Mouse (Mus musculus): Measurements from ENCODE around the gene Ecm1. TPM values are rescaled to one million over a fixed set of nuclear protein-coding genes. Genes with fewer than 3 reads are reported as not detected.

Ecm1 gene
- polyA plus RNA-seq, 1 experiment from 2014 or later: 107 TPM

GRCm38 (mm10) chr3:95761771-95762170 is 22.4 kb upstream of the Ecm1 start:
- Histone ChIP-seq H3K4me3 (ENCODE audit: low read depth, low read length) (no peak overlapping the region), H3K9ac (replicated peaks; ENCODE audit: low read depth) (no peak overlapping the region), H3K27ac (ENCODE audit: low read length) (0 out of 2 replicates have a peak overlapping the region, but pooled peaks have one; percentile 38), H3K27me3 (replicated peaks; ENCODE audit: insufficient read depth, low read length) (no peaks in the 10 kb centered on the region), H3K4me1 (ENCODE audit: insufficient read depth, low read depth, low read length) (no peaks in the 10 kb centered on the region; the same call in 1 of the 2 replicates), H3K9me3 (ENCODE audit: low read length) (no peaks in the 10 kb centered on the region), H3K4me2 (replicated peaks; ENCODE audit: low read depth, low read length) (no peak overlapping the region), H3K36me3 (ENCODE audit: insufficient read depth, low read length) (peaks cover 7% of the 10 kb centered on the region; the same call in 1 of the 2 replicates)
- ATAC-seq: no peak
- TF ChIP-seq EP300 (IDR thresholded peaks at IDR 0.05): no peak
- TF ChIP-seq CTCF (IDR thresholded peaks at IDR 0.05): no peak
- WGBS: 56% methylated on average over 4 of the region's 4 CpGs
- no peak for DNase-seq (ENCODE audit: low spot score)

GRCm38 (mm10) chr3:95760656-95761055 is 21.3 kb upstream of the Ecm1 start:
- H3K36me3 ChIP-seq (ENCODE audit: insufficient read depth, low read length): peaks cover 4% of the 10 kb centered on the region; the same call in 1 of the 2 replicates
- DNase-seq (ENCODE audit: low spot score) (no peak), ATAC-seq (no peak)
- no peak overlapping the region for H3K9ac ChIP-seq (replicated peaks; ENCODE audit: low read depth)
- H3K27me3 ChIP-seq (replicated peaks; ENCODE audit: insufficient read depth, low read length): no peaks in the 10 kb centered on the region
- no peak for TF ChIP-seq EP300 (IDR thresholded peaks at IDR 0.05)
- no peak for TF ChIP-seq CTCF (IDR thresholded peaks at IDR 0.05)
- no peak overlapping the region for H3K4me3 ChIP-seq (ENCODE audit: low read depth, low read length)
- H3K4me2 ChIP-seq (replicated peaks; ENCODE audit: low read depth, low read length): no peak overlapping the region
- no peaks in the 10 kb centered on the region for H3K9me3 ChIP-seq (ENCODE audit: low read length)
- no peak overlapping the region for H3K27ac ChIP-seq (ENCODE audit: low read length)
- no peaks in the 10 kb centered on the region; the same call in 1 of the 2 replicates for H3K4me1 ChIP-seq (ENCODE audit: insufficient read depth, low read depth, low read length)

GRCm38 (mm10) chr3:95760106-95760505 is 20.7 kb upstream of the Ecm1 start, which contains the start of gene Tars2:
Tars2 (minus strand) TSS chr3:95760206.
- no peaks in the 10 kb centered on the region for H3K36me3 ChIP-seq (ENCODE audit: insufficient read depth, low read length)
- H3K27ac ChIP-seq (ENCODE audit: low read length): no peak within 1 kb of the TSS
- DNase-seq (ENCODE audit: low spot score): no peak
- WGBS: 81% methylated on average over 6 of the region's 6 CpGs
- H3K27me3 ChIP-seq (replicated peaks; ENCODE audit: insufficient read depth, low read length): no peaks in the 10 kb centered on the region
- TF ChIP-seq CTCF (IDR thresholded peaks at IDR 0.05) (no peak), EP300 (IDR thresholded peaks at IDR 0.05) (no peak)
- no peak within 1 kb of the TSS for H3K9ac ChIP-seq (replicated peaks; ENCODE audit: low read depth)
- H3K4me3 ChIP-seq (ENCODE audit: low read depth, low read length): no peak within 1 kb of the TSS
- H3K9me3 ChIP-seq (ENCODE audit: low read length): no peaks in the 10 kb centered on the region
- no peak within 1 kb of the TSS for H3K4me2 ChIP-seq (replicated peaks; ENCODE audit: low read depth, low read length)
- no peaks in the 10 kb centered on the region; the same call in 1 of the 2 replicates for H3K4me1 ChIP-seq (ENCODE audit: insufficient read depth, low read depth, low read length)
- no peak for ATAC-seq

- ATAC-seq (no peak), DNase-seq (ENCODE audit: low spot score) (peak; percentile 72)
- Histone ChIP-seq H3K4me2 (replicated peaks; ENCODE audit: low read depth, low read length) (no peak overlapping the region), H3K27ac (ENCODE audit: low read length) (no peak overlapping the region), H3K9me3 (ENCODE audit: low read length) (no peaks in the 10 kb centered on the region), H3K36me3 (ENCODE audit: insufficient read depth, low read length) (no peaks in the 10 kb centered on the region), H3K4me1 (ENCODE audit: insufficient read depth, low read depth, low read length) (peaks cover 7% of the 10 kb centered on the region; the same call in 1 of the 2 replicates), H3K4me3 (ENCODE audit: low read depth, low read length) (no peak overlapping the region), H3K27me3 (replicated peaks; ENCODE audit: insufficient read depth, low read length) (no peaks in the 10 kb centered on the region), H3K9ac (replicated peaks; ENCODE audit: low read depth) (no peak overlapping the region)
- TF ChIP-seq EP300 (IDR thresholded peaks at IDR 0.05) (peak; percentile 16; the same call in 1 of the 2 replicates), CTCF (IDR thresholded peaks at IDR 0.05) (no peak)
- WGBS: 26% methylated on average over 9 of the region's 9 CpGs
These were observed 19.3 kb upstream of the Ecm1 start for GRCm38 (mm10) chr3:95758467-95759218.

GRCm38 (mm10) chr3:95756808-95757207 is 17.4 kb upstream of the Ecm1 start:
- Histone ChIP-seq H3K27me3 (replicated peaks; ENCODE audit: insufficient read depth, low read length) (no peaks in the 10 kb centered on the region), H3K4me2 (replicated peaks; ENCODE audit: low read depth, low read length) (no peak overlapping the region), H3K9me3 (ENCODE audit: low read length) (no peaks in the 10 kb centered on the region), H3K9ac (replicated peaks; ENCODE audit: low read depth) (no peak overlapping the region), H3K27ac (ENCODE audit: low read length) (no peak overlapping the region), H3K4me1 (ENCODE audit: insufficient read depth, low read depth, low read length) (peaks cover 7% of the 10 kb centered on the region; the same call in 1 of the 2 replicates), H3K36me3 (ENCODE audit: insufficient read depth, low read length) (no peaks in the 10 kb centered on the region), H3K4me3 (ENCODE audit: low read depth, low read length) (no peak overlapping the region)
- no peak for TF ChIP-seq CTCF (IDR thresholded peaks at IDR 0.05)
- TF ChIP-seq EP300 (IDR thresholded peaks at IDR 0.05): peak; percentile 18; the same call in 1 of the 2 replicates
- DNase-seq (ENCODE audit: low spot score): no peak
- WGBS: 60% methylated on average over 2 of the region's 2 CpGs
- no peak for ATAC-seq

GRCm38 (mm10) chr3:95754345-95755206 is 15.2 kb upstream of the Ecm1 start:
- TF ChIP-seq CTCF (IDR thresholded peaks at IDR 0.05): no peak
- TF ChIP-seq EP300 (IDR thresholded peaks at IDR 0.05): peak; percentile 65

More at GRCm38 (mm10) chr3:95754345-95755206, 15.2 kb upstream of the Ecm1 start:
- ATAC-seq: peak; percentile 99
- under 1% methylated on average over 30 of the region's 30 CpGs for WGBS
- H3K36me3 ChIP-seq (ENCODE audit: insufficient read depth, low read length): peaks cover 5% of the 10 kb centered on the region; the same call in 1 of the 2 replicates
- peak overlapping the region; percentile 51 for H3K27ac ChIP-seq (ENCODE audit: low read length)
- peak overlapping the region; percentile 82 for H3K4me3 ChIP-seq (ENCODE audit: low read depth, low read length)
- H3K4me2 ChIP-seq (replicated peaks; ENCODE audit: low read depth, low read length): peak overlapping the region; percentile 84
- peak overlapping the region; percentile 65 for H3K9ac ChIP-seq (replicated peaks; ENCODE audit: low read depth)
- peak; percentile 97 for DNase-seq (ENCODE audit: low spot score)
- H3K27me3 ChIP-seq (replicated peaks; ENCODE audit: insufficient read depth, low read length): no peaks in the 10 kb centered on the region
- H3K4me1 ChIP-seq (ENCODE audit: insufficient read depth, low read depth, low read length): peaks cover 7% of the 10 kb centered on the region; the same call in 1 of the 2 replicates
- H3K9me3 ChIP-seq (ENCODE audit: low read length): no peaks in the 10 kb centered on the region

Measured in lung, postnatal 0 days (tissue).